Mouse (Mus musculus): Measurements from ENCODE around the gene Tor3a. TPM values are rescaled to one million over a fixed set of nuclear protein-coding genes. Genes with fewer than 3 reads are reported as not detected.

The Tor3a gene
- polyA plus RNA-seq, 1 experiment from 2014 or later = 16.8 TPM

- no peak for ATAC-seq (replicated peaks; ENCODE audit: low FRiP score)
- Histone ChIP-seq H3K4me2 (no peak overlapping the region), H3K36me3 (peaks cover 62% of the 10 kb centered on the region)
These were observed 29.2 kb downstream of the Tor3a start for GRCm38 (mm10) chr1:156644780-156645523.

GRCm38 (mm10) chr1:156644061-156644460 lies 30.1 kb downstream of the Tor3a start:
- ATAC-seq (replicated peaks; ENCODE audit: low FRiP score) = no peak
- Histone ChIP-seq H3K4me3 (replicated peaks) (no peak overlapping the region), H3K36me3 (peaks cover 65% of the 10 kb centered on the region), H3K4me1 (peaks cover 7% of the 10 kb centered on the region; the same call in 1 of the 2 replicates), H3K9me3 (replicated peaks) (no peaks in the 10 kb centered on the region), H3K9ac (no peak overlapping the region), H3K27me3 (no peaks in the 10 kb centered on the region), H3K27ac (no peak overlapping the region), H3K4me2 (no peak overlapping the region)
- 56% methylated on average over 10 of the region's 10 CpGs for WGBS

More at GRCm38 (mm10) chr1:156644780-156645523, 29.2 kb downstream of the Tor3a start:
- Histone ChIP-seq H3K9me3 (replicated peaks) (no peaks in the 10 kb centered on the region), H3K27ac (no peak overlapping the region), H3K4me3 (replicated peaks) (no peak overlapping the region), H3K4me1 (peaks cover 7% of the 10 kb centered on the region; the same call in 1 of the 2 replicates), H3K27me3 (no peaks in the 10 kb centered on the region), H3K9ac (no peak overlapping the region)
- WGBS = 55% methylated on average over 13 of the region's 13 CpGs

GRCm38 (mm10) chr1:156642813-156643212 lies 31.3 kb downstream of the Tor3a start:
- no peak overlapping the region for H3K9ac ChIP-seq
- H3K4me2 ChIP-seq = no peak overlapping the region
- H3K27me3 ChIP-seq = no peaks in the 10 kb centered on the region
- H3K4me3 ChIP-seq (replicated peaks) = no peak overlapping the region
- H3K4me1 ChIP-seq = peaks cover 7% of the 10 kb centered on the region; the same call in 1 of the 2 replicates
- WGBS = 60% methylated on average over 12 of the region's 12 CpGs
- ATAC-seq (replicated peaks; ENCODE audit: low FRiP score) = no peak; the same call in 1 of the 2 replicates
- no peaks in the 10 kb centered on the region for H3K9me3 ChIP-seq (replicated peaks)
- H3K36me3 ChIP-seq = peaks cover 63% of the 10 kb centered on the region
- H3K27ac ChIP-seq = no peak overlapping the region

- Histone ChIP-seq H3K36me3 (peaks cover 62% of the 10 kb centered on the region), H3K27ac (no peak overlapping the region), H3K4me1 (peaks cover 7% of the 10 kb centered on the region; the same call in 1 of the 2 replicates), H3K27me3 (no peaks in the 10 kb centered on the region), H3K9ac (no peak overlapping the region), H3K4me3 (replicated peaks) (no peak overlapping the region), H3K9me3 (replicated peaks) (no peaks in the 10 kb centered on the region), H3K4me2 (no peak overlapping the region)
- 85% methylated on average over 10 of the region's 10 CpGs for WGBS
- ATAC-seq (replicated peaks; ENCODE audit: low FRiP score) = no peak
These were observed 32.3 kb downstream of the Tor3a start for GRCm38 (mm10) chr1:156641808-156642207.

- WGBS = 79% methylated on average over 4 of the region's 4 CpGs
- Histone ChIP-seq H3K4me3 (replicated peaks) (no peak overlapping the region), H3K27me3 (no peaks in the 10 kb centered on the region), H3K27ac (no peak overlapping the region), H3K9me3 (replicated peaks) (no peaks in the 10 kb centered on the region), H3K36me3 (peaks cover 67% of the 10 kb centered on the region), H3K4me2 (no peak overlapping the region), H3K9ac (no peak overlapping the region), H3K4me1 (peaks cover 7% of the 10 kb centered on the region; the same call in 1 of the 2 replicates)
- ATAC-seq (replicated peaks; ENCODE audit: low FRiP score) = no peak
These were observed 33.6 kb downstream of the Tor3a start for GRCm38 (mm10) chr1:156640577-156640976.

GRCm38 (mm10) chr1:156639455-156639854 lies 34.7 kb downstream of the Tor3a start:
- ATAC-seq (replicated peaks; ENCODE audit: low FRiP score) = no peak
- H3K4me3 ChIP-seq (replicated peaks) = no peak overlapping the region
- H3K4me2 ChIP-seq = no peak overlapping the region
- no peak overlapping the region for H3K27ac ChIP-seq
- peaks cover 6% of the 10 kb centered on the region; the same call in 1 of the 2 replicates for H3K4me1 ChIP-seq
- H3K9me3 ChIP-seq (replicated peaks) = no peaks in the 10 kb centered on the region
- 86% methylated on average over 5 of the region's 5 CpGs for WGBS
- H3K36me3 ChIP-seq = peaks cover 78% of the 10 kb centered on the region
- no peak overlapping the region for H3K9ac ChIP-seq
- no peaks in the 10 kb centered on the region for H3K27me3 ChIP-seq

GRCm38 (mm10) chr1:156635148-156635547 lies 39.0 kb downstream of the Tor3a start:
- Histone ChIP-seq H3K4me2 (no peak overlapping the region), H3K27me3 (no peaks in the 10 kb centered on the region), H3K4me1 (no peaks in the 10 kb centered on the region), H3K9me3 (replicated peaks) (no peaks in the 10 kb centered on the region), H3K4me3 (replicated peaks) (no peak overlapping the region), H3K9ac (no peak overlapping the region), H3K36me3 (peaks cover 84% of the 10 kb centered on the region), H3K27ac (no peak overlapping the region)
- 78% methylated on average over 2 of the region's 2 CpGs for WGBS
- ATAC-seq (replicated peaks; ENCODE audit: low FRiP score) = no peak

- no peak overlapping the region for H3K4me3 ChIP-seq (replicated peaks)
- H3K4me2 ChIP-seq = no peak overlapping the region
- no peak overlapping the region for H3K9ac ChIP-seq
- 79% methylated on average over 10 of the region's 10 CpGs for WGBS
- H3K27ac ChIP-seq = no peak overlapping the region
- peak; percentile 40 for ATAC-seq (replicated peaks; ENCODE audit: low FRiP score)
- H3K27me3 ChIP-seq = no peaks in the 10 kb centered on the region
- H3K4me1 ChIP-seq = no peaks in the 10 kb centered on the region
- H3K36me3 ChIP-seq = peaks cover 85% of the 10 kb centered on the region
- no peaks in the 10 kb centered on the region for H3K9me3 ChIP-seq (replicated peaks)
These were observed 41.1 kb downstream of the Tor3a start for GRCm38 (mm10) chr1:156633095-156633494.

- no peak overlapping the region for H3K27ac ChIP-seq
- H3K9me3 ChIP-seq (replicated peaks) = no peaks in the 10 kb centered on the region
- H3K9ac ChIP-seq = no peak overlapping the region
- H3K27me3 ChIP-seq = no peaks in the 10 kb centered on the region
- no peak overlapping the region for H3K4me2 ChIP-seq
- peaks cover 73% of the 10 kb centered on the region for H3K36me3 ChIP-seq
- no peak for ATAC-seq (replicated peaks; ENCODE audit: low FRiP score)
- no peak overlapping the region for H3K4me3 ChIP-seq (replicated peaks)
- no peaks in the 10 kb centered on the region for H3K4me1 ChIP-seq
These were observed 43.2 kb downstream of the Tor3a start for GRCm38 (mm10) chr1:156630965-156631364.

GRCm38 (mm10) chr1:156629984-156630383 lies 44.2 kb downstream of the Tor3a start:
- Histone ChIP-seq H3K4me2 (no peak overlapping the region), H3K27ac (no peak overlapping the region), H3K4me3 (replicated peaks) (no peak overlapping the region), H3K27me3 (no peaks in the 10 kb centered on the region), H3K9me3 (replicated peaks) (no peaks in the 10 kb centered on the region), H3K36me3 (peaks cover 73% of the 10 kb centered on the region), H3K9ac (no peak overlapping the region), H3K4me1 (no peaks in the 10 kb centered on the region)
- ATAC-seq (replicated peaks; ENCODE audit: low FRiP score) = no peak
- WGBS = 90% methylated on average over 8 of the region's 8 CpGs

- Histone ChIP-seq H3K9me3 (replicated peaks) (no peaks in the 10 kb centered on the region), H3K4me1 (no peaks in the 10 kb centered on the region), H3K9ac (no peak overlapping the region), H3K4me2 (no peak overlapping the region), H3K36me3 (peaks cover 56% of the 10 kb centered on the region), H3K4me3 (replicated peaks) (no peak overlapping the region), H3K27ac (no peak overlapping the region), H3K27me3 (no peaks in the 10 kb centered on the region)
- 80% methylated on average over 4 of the region's 4 CpGs for WGBS
- no peak for ATAC-seq (replicated peaks; ENCODE audit: low FRiP score)
These were observed 47.4 kb downstream of the Tor3a start for GRCm38 (mm10) chr1:156626729-156627128.

GRCm38 (mm10) chr1:156624231-156624630 lies 49.9 kb downstream of the Tor3a start:
- no peaks in the 10 kb centered on the region for H3K27me3 ChIP-seq
- H3K9ac ChIP-seq = no peak overlapping the region
- whole genome bisulfite sequencing = 63% methylated on average over 1 of the region's 1 CpGs

More at GRCm38 (mm10) chr1:156624231-156624630, 49.9 kb downstream of the Tor3a start:
- H3K4me1 ChIP-seq = peaks cover 5% of the 10 kb centered on the region
- H3K27ac ChIP-seq = no peak overlapping the region
- H3K4me2 ChIP-seq = no peak overlapping the region
- no peak for ATAC-seq (replicated peaks; ENCODE audit: low FRiP score)
- no peaks in the 10 kb centered on the region for H3K9me3 ChIP-seq (replicated peaks)
- no peak overlapping the region for H3K4me3 ChIP-seq (replicated peaks)
- H3K36me3 ChIP-seq = peaks cover 31% of the 10 kb centered on the region

Data from kidney, embryonic 15.5 days (tissue).